Mouse (Mus musculus): ENCODE results near the gene N6amt1. TPM values are rescaled to one million over a fixed set of nuclear protein-coding genes. Genes with fewer than 3 reads are reported as not detected.
A peak's percentile ranks its signal among the peaks of the same experiment; 100 is the strongest.

Gene N6amt1
- total RNA-seq (2022), result 10 to 100 TPM; 22.8 to 27.8 (median 26.7) TPM

DNA sequence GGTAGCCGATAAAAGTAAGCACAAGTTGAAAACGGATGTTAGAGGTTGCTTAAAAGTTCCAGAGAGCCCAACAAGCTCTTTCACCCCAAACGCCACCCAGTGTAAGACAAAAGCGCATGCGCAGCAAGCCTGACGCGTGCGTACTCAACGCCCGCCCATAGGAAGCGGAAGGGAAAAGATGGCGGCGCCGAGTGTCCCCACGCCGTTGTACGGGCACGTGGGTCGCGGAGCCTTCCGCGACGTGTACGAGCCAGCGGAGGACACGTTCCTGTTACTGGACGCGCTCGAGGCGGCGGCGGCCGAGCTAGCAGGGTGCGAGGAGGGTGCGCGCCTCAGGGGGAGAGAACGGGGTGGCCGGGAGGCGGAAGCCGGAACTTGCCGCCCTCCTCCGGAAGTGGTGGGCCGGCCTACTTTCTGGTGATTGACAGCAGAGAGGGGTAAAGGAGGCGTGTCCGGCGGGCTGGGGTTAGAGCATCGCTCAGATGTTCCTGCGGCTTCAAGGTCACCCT lies at the start of gene N6amt1:
Gene N6amt1 (plus strand): TSS at position 111 of the 509 bp plus-strand sequence.
- peak; percentile 90 for DNase-seq

DNA sequence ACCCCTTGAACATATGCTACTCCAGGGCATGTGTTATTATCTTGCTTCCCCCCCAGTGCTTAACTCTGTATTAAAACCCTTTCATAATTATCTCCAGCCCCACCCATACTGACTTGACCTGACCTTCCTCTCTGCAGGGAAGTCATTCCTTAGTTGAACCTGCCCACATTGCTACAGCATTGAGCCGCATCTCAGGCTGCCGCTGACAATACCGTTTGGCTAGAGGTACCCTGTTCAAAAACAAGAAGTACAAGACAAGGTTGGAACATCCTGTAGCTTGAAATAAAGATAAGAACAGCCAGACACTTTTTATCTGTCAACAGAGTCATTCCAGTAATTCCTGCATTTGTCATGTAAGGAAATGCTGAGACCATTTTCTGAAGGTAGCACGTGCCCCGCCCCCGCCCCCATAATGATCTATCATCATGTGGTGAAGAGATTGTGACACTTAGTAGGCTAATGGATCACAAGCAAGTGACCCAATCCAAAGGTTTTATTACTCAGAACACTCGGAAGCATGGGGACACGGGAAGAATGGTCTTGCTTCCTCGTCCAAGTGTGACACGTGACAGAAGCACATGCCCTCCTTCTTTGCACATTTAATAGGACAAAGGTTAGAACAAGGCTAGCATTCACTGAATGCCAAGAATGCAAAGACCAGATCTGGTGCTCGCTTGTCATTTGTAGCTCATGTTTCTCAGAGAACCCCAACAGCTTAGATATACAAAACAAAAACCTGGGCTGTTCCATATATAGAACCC lies 48.6 kb upstream of the N6amt1 start:
- DNase-seq, result no peak

DNA sequence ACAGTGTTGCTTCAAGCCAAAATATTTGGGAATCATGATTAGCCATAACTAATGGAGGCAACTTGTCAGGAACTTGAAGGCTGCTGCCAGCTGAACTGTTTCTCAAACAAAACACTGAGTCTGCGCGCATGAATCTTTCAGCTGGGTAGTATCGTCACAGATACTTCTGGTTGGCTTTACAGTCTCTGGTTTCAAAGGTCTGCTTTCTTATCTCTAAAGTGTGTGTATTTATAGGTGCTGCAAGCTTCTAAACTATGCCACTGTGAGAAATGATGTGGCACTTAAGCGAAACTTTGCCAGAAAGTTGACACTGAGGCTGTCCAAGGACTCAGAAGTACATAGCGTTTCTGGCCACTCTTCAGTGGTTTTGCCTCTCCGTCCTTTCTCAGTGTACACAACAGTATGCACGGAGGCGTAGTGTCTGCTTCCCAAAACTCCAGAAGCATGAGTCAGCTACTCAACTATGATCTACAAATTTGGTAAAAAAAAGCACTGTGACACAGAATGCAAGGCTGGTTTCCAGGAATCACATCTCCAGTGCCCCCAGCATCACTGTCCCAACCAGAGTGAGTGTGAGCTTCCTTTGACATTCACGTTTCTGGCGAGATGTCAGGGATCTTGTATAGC lies 46.8 kb upstream of the N6amt1 start:
- no peak for DNase-seq

DNA sequence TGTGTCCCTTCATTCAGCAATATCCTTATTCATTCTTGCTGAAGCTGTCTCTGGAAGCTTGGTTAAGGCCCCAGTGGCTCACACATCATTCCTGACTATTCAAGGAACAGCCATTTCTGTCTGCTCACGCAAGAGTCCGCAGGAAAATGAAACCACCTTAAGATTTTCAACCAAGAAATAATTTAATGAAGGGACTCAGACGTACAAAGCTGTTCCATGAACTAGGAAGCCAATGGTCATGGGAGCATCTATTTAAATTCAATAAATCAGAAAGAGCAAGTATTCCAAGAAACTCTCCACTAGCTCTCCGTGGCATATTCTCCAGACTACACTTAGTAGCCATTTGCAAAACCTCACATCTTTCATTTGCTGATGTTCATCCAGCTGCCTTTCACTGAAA lies 43.3 kb upstream of the N6amt1 start:
- DNase-seq, result no peak

DNA sequence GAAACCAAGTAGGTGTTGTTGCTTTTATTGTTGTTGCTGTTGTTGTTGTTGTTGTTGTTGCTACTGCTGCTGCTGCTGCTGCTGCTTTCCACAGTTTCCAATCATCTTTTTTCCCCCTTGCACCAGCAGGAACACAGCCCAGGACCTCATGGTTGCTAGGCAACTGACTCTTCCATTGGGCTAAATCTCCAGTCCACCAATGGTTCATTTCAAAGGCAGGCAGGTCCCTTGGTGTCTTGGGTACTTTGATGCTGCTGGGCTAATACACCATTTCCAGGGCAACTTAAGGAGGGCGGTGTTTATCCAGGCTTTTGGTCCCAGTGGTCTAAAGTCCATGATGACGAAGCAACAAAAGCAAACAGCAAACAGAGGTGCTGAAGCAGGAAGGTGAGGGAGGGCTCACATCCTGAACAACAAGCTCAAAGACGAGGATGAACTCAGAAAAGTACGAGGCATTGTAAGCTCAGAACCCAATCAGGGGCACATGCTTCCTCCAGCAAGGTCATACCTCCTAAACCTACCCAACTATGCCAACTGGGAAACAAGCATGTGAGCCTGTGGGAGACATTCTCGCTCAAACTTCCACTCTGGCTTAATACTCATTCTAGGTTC lies 35.7 kb upstream of the N6amt1 start:
- DNase-seq, result no peak

DNA sequence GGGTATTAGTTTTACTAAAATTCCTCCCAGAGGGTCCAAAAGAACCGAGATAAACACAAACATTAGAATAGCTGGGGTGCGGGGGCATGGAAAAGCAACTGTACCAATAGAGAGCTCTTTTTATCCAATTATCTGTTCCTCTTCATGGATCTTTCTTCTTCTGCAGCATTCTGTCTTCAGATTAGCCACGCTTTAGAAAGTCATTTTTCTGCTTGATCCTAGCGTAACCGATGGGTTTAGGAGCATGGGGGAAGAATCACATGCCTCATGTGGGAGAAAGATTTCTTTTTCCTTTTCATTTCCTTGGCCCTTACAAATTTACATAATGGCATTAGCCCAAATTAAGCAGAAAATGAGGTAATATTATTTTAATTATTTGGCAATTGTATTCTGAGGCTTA lies 35.0 kb upstream of the N6amt1 start:
- DNase-seq, result no peak

DNA sequence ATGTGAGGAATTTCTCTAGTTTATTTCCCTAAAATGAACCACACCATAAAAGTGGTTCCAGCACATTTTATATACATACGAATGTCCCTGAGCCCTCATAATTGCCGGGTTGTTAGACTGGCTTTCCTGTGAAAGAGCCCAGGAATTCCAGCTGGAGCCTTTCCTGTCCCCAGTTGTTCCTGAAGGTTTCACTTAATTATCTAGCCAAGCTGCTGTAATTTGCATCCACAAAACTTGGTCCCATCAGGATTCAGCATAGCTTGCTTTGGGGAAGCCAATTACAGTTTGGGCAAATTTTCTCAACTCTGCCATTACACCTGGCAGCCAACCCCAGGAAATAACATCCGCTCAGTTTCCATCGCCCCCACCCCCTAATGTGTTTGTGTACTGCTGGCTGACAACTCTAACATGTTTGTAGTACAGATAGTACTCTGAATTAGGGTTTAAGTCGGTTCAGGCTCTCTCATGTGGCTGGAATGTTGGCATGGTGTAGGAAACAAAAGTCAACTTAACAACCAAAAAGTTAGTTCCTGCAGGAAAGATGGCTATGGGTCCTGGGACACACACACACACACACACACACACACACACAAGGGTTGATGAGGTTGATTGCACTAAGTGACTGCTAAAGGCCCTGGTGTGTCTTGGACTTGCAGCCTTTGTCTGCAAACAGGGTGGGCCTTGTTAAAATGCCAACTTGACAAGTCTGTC lies 34.3 kb upstream of the N6amt1 start:
- no peak for DNase-seq

DNA sequence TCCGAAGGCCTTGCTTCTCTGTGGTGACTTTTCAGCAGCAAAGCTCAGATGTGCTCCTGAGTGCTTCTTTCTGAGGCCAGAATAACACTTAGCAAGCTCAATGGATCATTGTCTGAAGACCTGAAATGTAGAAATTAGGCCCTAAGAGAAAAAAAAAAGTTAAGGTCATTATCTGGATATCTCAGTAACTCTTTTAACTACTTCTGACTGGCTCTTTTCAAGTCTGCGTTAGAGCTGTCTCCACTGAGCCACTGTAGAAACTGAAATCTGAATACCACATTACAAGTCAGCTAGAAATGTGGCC lies 33.8 kb upstream of the N6amt1 start:
- no peak for DNase-seq

DNA sequence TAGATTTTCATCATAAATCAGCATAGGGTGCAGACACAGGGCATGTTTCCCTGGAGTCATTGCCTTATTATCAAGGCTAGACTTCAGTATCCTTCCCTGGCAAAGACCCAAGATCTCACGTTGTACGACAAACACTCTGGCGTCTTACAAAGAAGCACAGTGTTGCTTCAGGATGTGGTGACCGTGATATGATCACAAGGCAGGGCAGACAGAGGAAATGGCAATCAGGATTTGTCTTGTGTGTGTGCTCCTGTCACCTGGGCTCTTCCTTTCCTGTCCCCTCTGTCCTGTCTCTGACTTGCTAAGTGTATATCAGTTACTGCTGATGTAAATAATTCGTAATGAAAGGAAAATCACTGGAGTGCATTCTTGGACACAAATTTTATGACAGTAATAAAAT lies 29.4 kb upstream of the N6amt1 start:
- DNase-seq, result no peak

DNA sequence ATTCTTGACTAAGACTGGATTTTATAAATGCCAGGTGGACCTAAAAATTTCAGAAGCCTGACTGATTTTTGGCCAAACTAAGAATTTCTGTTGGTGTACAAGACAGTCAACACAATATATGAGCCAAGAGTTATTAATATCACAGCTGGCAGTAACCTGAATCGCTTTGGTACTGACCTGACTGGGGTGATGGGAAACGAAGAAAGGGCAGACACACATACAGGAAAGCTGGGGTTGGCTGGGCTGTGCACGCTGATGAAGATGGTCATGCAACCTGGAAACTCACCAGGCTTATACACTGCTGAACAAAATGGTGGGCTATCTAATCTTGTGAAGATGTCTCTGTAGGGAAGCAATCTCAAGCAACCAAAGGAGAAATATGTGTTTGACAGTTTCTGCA lies 24.0 kb upstream of the N6amt1 start:
- DNase-seq, result no peak

DNA sequence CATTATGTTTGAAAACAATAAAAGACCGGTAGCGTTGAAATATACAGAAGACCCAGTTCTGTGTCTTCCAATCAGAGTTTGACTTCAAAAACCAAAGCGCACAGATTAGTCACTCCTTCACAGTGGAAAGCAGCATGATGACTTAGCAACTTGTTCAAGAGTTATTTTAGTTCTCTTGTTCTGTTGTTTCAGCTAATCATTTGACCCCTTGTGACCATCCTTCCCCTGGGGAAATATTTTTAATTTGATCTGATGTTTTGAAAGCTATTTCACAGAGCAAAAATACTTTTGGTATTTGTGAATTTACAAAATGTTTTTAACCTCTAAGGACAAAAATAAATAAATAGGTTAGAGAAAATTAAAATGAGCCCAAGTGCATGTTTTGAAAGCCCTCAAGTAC lies 19.2 kb upstream of the N6amt1 start:
- DNase-seq, result no peak

DNA sequence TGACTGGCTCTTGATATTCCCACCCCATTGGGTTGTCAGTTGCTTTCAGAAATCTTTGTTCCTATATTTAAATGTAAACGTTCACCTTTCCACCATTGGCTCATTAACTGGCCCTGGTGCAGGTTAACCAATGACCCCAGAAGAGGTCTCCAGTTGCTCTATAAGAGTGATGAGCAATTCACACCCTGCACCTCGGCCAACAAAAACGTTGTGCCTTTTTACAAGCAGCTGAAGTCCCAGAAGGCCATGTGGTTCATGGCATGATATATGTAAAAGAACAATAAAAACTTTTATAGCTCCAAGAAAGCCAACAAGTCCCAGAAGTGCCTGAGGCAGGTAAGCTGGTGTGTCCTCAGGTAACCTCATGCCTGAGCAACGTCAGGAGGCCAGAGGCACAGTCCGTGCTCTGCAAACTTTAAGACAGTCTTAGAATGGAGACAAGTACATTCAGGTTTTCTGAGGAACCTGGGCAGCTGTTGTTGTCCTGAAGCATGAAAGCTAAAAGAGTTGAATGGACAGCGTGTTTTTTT lies 12.9 kb upstream of the N6amt1 start:
- DNase-seq, result no peak

DNA sequence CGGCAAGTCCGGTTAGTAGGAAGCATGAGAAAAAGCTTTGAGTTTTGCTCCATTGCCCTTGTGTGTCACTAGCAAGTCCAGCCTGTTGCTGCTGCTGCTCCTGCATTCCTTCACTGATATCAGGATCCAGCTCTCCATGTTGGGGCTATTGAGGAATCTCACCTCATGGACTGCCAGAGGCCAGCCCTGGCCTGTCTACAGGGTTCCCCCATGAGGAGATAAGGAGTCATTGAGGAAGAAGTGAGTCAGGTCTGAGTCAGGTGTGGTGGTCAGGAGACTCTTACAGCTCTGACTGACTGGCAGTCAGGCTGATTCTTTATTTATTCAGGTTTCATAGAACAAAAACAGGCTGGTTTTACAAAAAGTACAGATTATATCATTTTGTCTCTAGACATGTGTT lies 5.9 kb upstream of the N6amt1 start:
- DNase-seq, result no peak

DNA sequence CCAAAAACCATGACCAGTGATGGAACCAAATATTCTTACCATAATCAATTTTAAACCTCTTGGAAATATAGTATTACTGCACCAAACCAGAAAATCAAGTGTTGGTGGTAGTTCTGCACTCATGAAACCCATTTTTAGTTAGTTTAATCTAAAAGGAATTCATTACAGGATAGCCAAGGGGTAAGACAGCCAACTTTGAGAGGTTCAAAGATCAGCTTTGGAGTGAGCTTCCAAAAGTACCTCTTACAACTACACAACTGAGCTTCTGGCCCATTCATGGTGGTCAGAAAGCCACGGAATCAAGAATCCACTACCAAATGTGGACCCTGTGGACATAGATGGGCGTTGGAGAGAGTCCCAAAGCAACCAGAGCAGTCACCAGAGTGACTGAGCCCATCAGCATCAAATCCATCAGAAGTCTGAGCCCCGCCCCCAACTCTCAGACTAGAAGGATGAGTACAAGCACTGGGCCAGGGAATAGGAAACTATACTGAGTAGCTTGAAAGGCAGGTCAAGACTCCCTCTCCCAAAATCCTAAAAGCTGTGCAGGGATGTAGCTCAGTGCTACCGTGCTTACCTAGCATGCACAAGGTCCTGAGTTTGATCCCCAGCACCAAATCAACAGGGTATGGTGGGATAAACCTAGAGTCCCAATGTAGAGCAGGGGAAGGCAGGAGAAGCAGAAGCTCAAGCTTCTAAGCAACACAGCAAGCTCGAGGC lies 2.4 kb upstream of the N6amt1 start:
- DNase-seq, result no peak

DNA sequence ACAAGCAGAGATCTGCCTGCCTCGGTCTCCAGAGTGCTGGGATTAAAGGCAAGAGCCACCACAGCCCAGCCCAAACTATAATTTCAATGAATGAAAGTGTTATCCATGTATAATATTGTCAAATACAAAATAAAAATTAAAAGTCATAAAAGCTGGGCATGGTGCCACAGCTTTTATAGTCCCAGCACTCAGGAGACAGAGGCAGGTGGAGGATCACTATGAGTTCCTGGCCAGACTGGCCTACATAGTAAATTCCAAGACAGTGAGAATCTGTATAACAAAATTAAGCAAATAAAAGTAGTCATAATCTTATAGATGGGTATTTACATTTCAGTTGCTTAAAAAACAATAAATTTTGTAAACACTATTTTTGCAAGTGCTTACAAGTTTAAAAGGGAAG lies 380 bp upstream of the N6amt1 start:
- DNase-seq, result no peak

DNA sequence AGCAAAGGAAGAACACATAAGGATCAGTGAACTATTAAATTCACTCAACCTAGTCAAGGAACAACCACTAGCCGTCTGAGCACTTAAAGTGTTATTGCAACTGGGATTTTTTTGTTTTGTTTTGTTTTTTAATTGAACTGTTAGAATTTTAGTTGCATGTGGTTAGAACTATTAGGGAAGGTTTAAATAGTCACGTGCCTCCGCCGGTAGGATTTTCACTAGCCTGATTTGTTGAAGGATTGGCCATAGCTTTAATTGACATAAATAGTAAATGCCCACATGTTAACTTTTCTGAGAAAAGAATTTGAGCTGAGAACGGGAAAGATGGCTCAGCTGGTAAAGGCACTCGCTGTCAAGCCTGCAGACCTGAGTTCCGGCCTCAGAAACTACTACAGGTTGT lies 763 bp downstream of the N6amt1 start:
- DNase-seq, result no peak

DNA sequence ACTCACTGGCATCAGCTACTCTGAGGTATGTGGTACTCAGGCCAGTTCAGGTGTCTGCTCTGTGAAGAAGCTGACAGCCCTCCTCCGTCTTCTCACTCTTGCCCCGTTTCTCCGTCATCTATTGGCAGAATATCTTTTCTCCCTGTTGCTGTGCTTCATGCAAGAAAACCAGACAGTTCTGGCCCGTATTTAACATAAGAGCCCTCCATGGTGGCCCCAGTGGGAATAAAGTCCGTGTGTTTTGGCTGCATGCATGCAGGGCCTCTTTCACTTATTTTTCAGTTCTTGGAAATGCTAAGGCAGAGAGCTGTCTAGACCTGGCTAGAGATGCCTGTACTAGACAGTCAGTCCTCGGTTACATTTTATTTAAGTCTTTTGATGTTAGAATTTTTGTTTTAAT lies 6.1 kb downstream of the N6amt1 start:
- no peak for DNase-seq

DNA sequence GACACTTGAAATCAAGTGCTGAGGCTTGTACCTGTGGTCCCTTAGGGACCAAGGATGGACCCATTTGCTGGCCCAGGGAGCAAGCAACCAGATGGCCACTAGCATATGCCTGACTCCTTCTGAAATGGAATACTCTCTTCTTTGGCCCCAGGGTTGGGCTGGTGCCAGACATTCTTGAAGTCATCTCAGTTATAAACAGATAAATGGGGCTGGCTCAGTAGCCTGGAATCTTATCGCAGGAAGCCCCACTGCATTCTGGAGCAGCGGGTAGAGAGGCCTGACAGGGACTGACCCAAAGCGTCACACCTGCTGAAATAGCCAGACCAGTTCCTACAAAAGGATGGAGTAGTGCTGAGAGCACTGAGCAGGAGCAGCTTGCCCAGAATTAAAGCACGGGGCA lies 10.2 kb downstream of the N6amt1 start:
- no peak for DNase-seq

DNA sequence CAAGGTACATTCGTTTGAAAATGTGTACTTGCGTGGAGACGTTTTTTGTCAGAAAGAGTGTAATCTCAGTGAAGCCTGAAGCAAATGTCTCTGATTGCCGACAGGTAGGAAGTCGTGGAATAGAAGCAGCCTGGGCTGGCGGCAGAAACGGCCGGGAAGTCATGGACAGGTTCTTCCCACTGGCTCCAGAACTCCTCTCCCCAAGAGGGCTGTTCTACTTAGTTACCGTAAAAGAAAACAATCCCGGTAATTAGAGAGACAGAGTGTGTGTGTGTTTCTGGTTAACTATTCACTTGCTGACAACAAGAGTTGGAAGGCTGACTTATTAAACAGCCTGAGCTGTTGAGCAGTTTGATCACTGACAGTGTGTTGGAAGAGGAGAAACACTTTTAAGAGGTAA lies 12.1 kb downstream of the N6amt1 start:
- DNase-seq, result no peak

DNA sequence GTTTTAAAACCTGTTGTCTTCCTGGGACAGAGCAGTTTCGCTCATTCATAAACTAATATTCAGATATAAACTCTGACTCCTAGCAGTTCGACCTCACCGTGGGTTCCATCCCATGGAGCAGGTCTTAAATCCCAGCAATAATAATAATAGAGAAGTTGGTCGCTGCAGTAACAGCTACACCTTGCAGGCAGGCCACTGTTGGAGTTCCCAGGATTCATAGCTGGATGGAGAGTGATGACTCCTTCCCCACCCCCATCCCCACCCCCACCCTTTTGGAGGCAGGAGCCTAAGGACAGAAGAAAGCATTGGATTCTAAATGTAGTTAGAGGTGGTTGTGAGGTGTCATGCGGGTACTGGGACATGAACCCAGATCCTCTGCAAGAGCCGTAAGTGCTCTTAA lies 12.5 kb downstream of the N6amt1 start:
- no peak for DNase-seq

DNA sequence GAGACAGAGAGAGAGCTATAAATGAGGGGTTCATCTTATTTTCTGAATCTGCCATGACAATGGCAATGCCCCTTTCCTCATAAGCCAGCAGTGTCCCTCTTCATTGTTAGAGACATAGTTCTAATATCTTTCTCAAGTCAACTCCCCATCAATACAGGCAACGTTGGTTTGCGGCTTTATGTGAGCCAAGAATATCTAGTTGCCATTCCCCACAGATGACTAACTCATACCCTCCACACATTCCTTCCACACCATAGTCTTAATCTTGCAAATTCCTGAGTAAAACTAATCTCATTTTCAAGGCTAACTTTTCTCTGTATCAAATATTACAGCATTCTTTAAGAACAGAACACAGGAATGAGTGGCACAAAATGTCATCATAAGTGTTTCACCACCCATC lies 29.0 kb downstream of the N6amt1 start:
- DNase-seq, result no peak

DNA sequence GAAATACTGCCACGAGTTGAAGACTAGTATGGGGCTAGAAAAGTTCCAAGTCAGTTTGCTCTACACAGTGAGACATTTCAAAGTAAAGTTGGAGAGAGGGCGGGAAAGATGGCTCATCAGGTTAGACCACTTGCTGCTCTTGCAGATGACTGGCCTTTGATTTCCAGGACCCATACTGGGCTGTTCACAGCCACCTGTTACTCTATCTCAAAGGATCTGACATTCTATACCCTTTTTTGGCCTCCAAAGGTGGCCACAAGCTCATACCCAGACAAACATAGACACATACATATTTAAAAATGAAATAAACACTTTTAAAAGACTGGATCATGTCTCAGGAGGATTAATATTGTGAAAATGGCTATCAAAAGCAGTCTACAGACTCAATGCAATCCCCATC lies 30.4 kb downstream of the N6amt1 start:
- no peak for DNase-seq
